Mouse (Mus musculus) liver, adult 2 months (tissue): ENCODE measurements at regions not wholly inside any gene's neighbourhood (a gene's known extent, or its start where the extent isn't known, plus 50 kb on each side); places are given as distances from the start of the nearest gene placed in this dataset.
A peak's percentile ranks its signal among the peaks of the same experiment; 100 is the strongest.

Experiments used
- DNase-seq: peaks from one replicate; pipeline ENCODE4 v3.0.0-alpha.2; 2011; ENCODE audit warnings: low read depth, low spot score; ENCODE audit errors: extremely low read depth
- H3K27ac ChIP-seq: fragments of 200-500 bp; replicated peaks from 2 replicates; pipeline ENCODE4 v1.5.1; 2012; ENCODE audit warnings: low read depth, mild to moderate bottlenecking, control low read depth, inconsistent platforms, low read length; ENCODE audit not compliant: insufficient read depth
- H3K27me3 ChIP-seq: fragments of 200-500 bp; 2 replicates; pipeline ENCODE4 v1.6.1; 2012; ENCODE audit warnings: mild to moderate bottlenecking, moderate library complexity, low read length, inconsistent platforms; ENCODE audit not compliant: control insufficient read depth, insufficient read depth
- H3K36me3 ChIP-seq: fragments of 200-500 bp; 2 replicates; pipeline ENCODE4 v1.6.1; 2012; ENCODE audit warnings: low read length, inconsistent platforms; ENCODE audit not compliant: control insufficient read depth, insufficient read depth
- H3K4me1 ChIP-seq: fragments of 200-500 bp; 2 replicates; pipeline ENCODE4 v1.6.1; 2011; ENCODE audit warnings: low read length; ENCODE audit not compliant: control insufficient read depth, insufficient read depth
- H3K4me3 ChIP-seq: fragments of 200-500 bp; 2 replicates; pipeline ENCODE4 v1.5.1; 2011; ENCODE audit warnings: low read depth, mild to moderate bottlenecking, control low read depth, low read length, moderate library complexity; ENCODE audit not compliant: insufficient read depth
- H3K79me2 ChIP-seq: fragments of 200-500 bp; 2 replicates; pipeline ENCODE4 v1.6.1; 2012; ENCODE audit warnings: inconsistent platforms, mild to moderate bottlenecking, low read length, moderate library complexity; ENCODE audit not compliant: control insufficient read depth, insufficient read depth
- H3K9ac ChIP-seq: fragments of 200-500 bp; 2 replicates; pipeline ENCODE4 v1.6.1; 2012; ENCODE audit warnings: low read depth, mild to moderate bottlenecking, control low read depth, inconsistent platforms, low read length
- CTCF ChIP-seq: fragments of 200-500 bp; IDR thresholded peaks from 2 replicates; pipeline ENCODE4 v1.5.1; 2011; ENCODE audit warnings: low read depth, low read length, control low read depth
- POLR2A ChIP-seq: fragments of 200-500 bp; IDR thresholded peaks from 2 replicates; pipeline ENCODE4 v1.6.1; 2011; ENCODE audit warnings: low read length, control low read depth; ENCODE audit not compliant: insufficient read depth; ENCODE audit errors: extremely low read depth
- WGBS: fragments of 180-500 bp; shearing (Covaris S2); methylation state at CpG from one replicate; pipeline ENCODE4 v1.1.7; 2018; 5-methylcytosine and 5-hydroxymethylcytosine counted together

GRCm38 (mm10) chr8:113303426-113303825, 332.0 kb upstream of the Mon1b start:
- no peak for DNase-seq
- H3K27me3 ChIP-seq: no peaks in the 10 kb centered on the region
- H3K4me3 ChIP-seq: no peak overlapping the region
- 85% methylated on average over 8 of the region's 8 CpGs for WGBS
- H3K4me1 ChIP-seq: no peaks in the 10 kb centered on the region
- H3K27ac ChIP-seq: no peak overlapping the region
- no peak overlapping the region for H3K9ac ChIP-seq
- TF ChIP-seq POLR2A: no peak
- TF ChIP-seq CTCF: no peak
- H3K36me3 ChIP-seq: no peaks in the 10 kb centered on the region
- H3K79me2 ChIP-seq: no peaks in the 10 kb centered on the region

GRCm38 (mm10) chr8:113317169-113317568, 318.2 kb upstream of the Mon1b start:
- H3K4me3 ChIP-seq: no peak overlapping the region
- 77% methylated on average over 3 of the region's 3 CpGs for WGBS
- no peaks in the 10 kb centered on the region for H3K36me3 ChIP-seq
- TF ChIP-seq CTCF (no peak), POLR2A (no peak)
- H3K27me3 ChIP-seq: no peaks in the 10 kb centered on the region
- no peaks in the 10 kb centered on the region for H3K79me2 ChIP-seq
- H3K4me1 ChIP-seq: no peaks in the 10 kb centered on the region
- H3K9ac ChIP-seq: no peak overlapping the region
- DNase-seq: no peak
- H3K27ac ChIP-seq: no peak overlapping the region

GRCm38 (mm10) chr8:113331576-113331975, 303.8 kb upstream of the Mon1b start:
- TF ChIP-seq CTCF (no peak), POLR2A (no peak)
- 43% methylated on average over 6 of the region's 6 CpGs for WGBS

GRCm38 (mm10) chr8:113341306-113341705, 294.1 kb upstream of the Mon1b start:
- Histone ChIP-seq H3K27ac (no peak overlapping the region), H3K36me3 (no peaks in the 10 kb centered on the region), H3K4me3 (no peak overlapping the region), H3K79me2 (no peaks in the 10 kb centered on the region), H3K9ac (no peak overlapping the region), H3K27me3 (no peaks in the 10 kb centered on the region), H3K4me1 (no peaks in the 10 kb centered on the region)
- WGBS: 45% methylated on average over 10 of the region's 10 CpGs
- DNase-seq: no peak
- TF ChIP-seq CTCF (no peak), POLR2A (no peak)

More at GRCm38 (mm10) chr8:113331576-113331975, 303.8 kb upstream of the Mon1b start:
- Histone ChIP-seq H3K27ac (no peak overlapping the region), H3K9ac (no peak overlapping the region), H3K4me3 (no peak overlapping the region), H3K27me3 (no peaks in the 10 kb centered on the region), H3K79me2 (no peaks in the 10 kb centered on the region), H3K36me3 (no peaks in the 10 kb centered on the region), H3K4me1 (no peaks in the 10 kb centered on the region)
- no peak for DNase-seq

GRCm38 (mm10) chr8:113361900-113362299, 273.5 kb upstream of the Mon1b start:
- Histone ChIP-seq H3K27me3 (no peaks in the 10 kb centered on the region), H3K79me2 (no peaks in the 10 kb centered on the region), H3K27ac (no peak overlapping the region), H3K9ac (no peak overlapping the region), H3K36me3 (no peaks in the 10 kb centered on the region), H3K4me1 (no peaks in the 10 kb centered on the region), H3K4me3 (no peak overlapping the region)
- DNase-seq: peak; percentile 4
- TF ChIP-seq POLR2A (no peak), CTCF (no peak)
- 57% methylated on average over 7 of the region's 7 CpGs for WGBS

GRCm38 (mm10) chr8:113364181-113364580, 271.2 kb upstream of the Mon1b start:
- H3K79me2 ChIP-seq: no peaks in the 10 kb centered on the region
- H3K27ac ChIP-seq: no peak overlapping the region
- 91% methylated on average over 13 of the region's 13 CpGs for WGBS
- H3K36me3 ChIP-seq: no peaks in the 10 kb centered on the region
- DNase-seq: no peak
- no peak overlapping the region for H3K4me3 ChIP-seq
- no peaks in the 10 kb centered on the region for H3K4me1 ChIP-seq
- no peaks in the 10 kb centered on the region for H3K27me3 ChIP-seq
- no peak overlapping the region for H3K9ac ChIP-seq
- TF ChIP-seq CTCF (no peak), POLR2A (no peak)
